Mouse (Mus musculus) CH12.LX (cell line): ENCODE results near the gene Tssk2. TPM values are rescaled to one million over a fixed set of nuclear protein-coding genes. Genes with fewer than 3 reads are reported as not detected.

Experiments used
- DNase-seq: peaks from one replicate; pipeline ENCODE4 v3.0.0-alpha.2; 2013; ENCODE audit errors: extremely low read depth
- H3K27ac ChIP-seq: 2 replicates; pipeline ENCODE4 v1.5.1; 2012; ENCODE audit warnings: low read depth, mild to moderate bottlenecking, control low read depth, moderate library complexity; ENCODE audit not compliant: insufficient read depth
- H3K27me3 ChIP-seq: replicated peaks from 2 replicates; pipeline ENCODE3; 2012; ENCODE audit warnings: inconsistent platforms
- H3K36me3 ChIP-seq, 2 experiments: replicated peaks in 1 of 2; 2 replicates each; pipeline versions ENCODE3 to v1.6.1; 2012; ENCODE audit warnings: inconsistent platforms in 1 of 2, low read length in 1 of 2, mild to moderate bottlenecking in 1 of 2, mixed read lengths in 1 of 2, moderate library complexity in 1 of 2; ENCODE audit not compliant: control insufficient read depth in 1 of 2, insufficient read depth in 1 of 2
- H3K4me1 ChIP-seq, 2 experiments: 2 replicates each; pipeline ENCODE4 v1.6.1; 2012; ENCODE audit warnings: inconsistent platforms in 1 of 2, moderate library complexity in 1 of 2; ENCODE audit not compliant: insufficient read depth in 2 of 2, control insufficient read depth in 1 of 2
- H3K4me2 ChIP-seq: 2 replicates; pipeline ENCODE4 v1.6.1; 2012; ENCODE audit warnings: low read depth, mild to moderate bottlenecking, control low read depth; ENCODE audit not compliant: poor library complexity, insufficient read depth, severe bottlenecking
- H3K4me3 ChIP-seq, 3 experiments: fragments of 150-350 bp in 1 of 3; sonication (generic) in 1 of 3; replicated peaks in 1 of 3; 2 replicates each; pipeline versions ENCODE3 to v1.5.1; 2011 to 2012; ENCODE audit warnings: low read depth in 2 of 3, low read length in 2 of 3, mild to moderate bottlenecking in 2 of 3, moderate library complexity in 2 of 3, control low read depth in 1 of 3, improper control_type of control experiment in 1 of 3, inconsistent platforms in 1 of 3, mixed read lengths in 1 of 3; ENCODE audit not compliant: poor library complexity in 1 of 3
- H3K79me2 ChIP-seq: replicated peaks from 2 replicates; pipeline ENCODE4 v1.6.1; 2012; ENCODE audit warnings: mild to moderate bottlenecking, moderate library complexity; ENCODE audit not compliant: control insufficient read depth, poor library complexity, insufficient read depth, severe bottlenecking; ENCODE audit errors: extremely low read depth
- H3K9ac ChIP-seq: 2 replicates; pipeline ENCODE4 v1.6.1; 2012; ENCODE audit warnings: low read depth, mild to moderate bottlenecking, control low read depth, moderate library complexity; ENCODE audit not compliant: insufficient read depth
- H3K9me3 ChIP-seq: replicated peaks from 2 replicates; pipeline ENCODE3; 2012; ENCODE audit warnings: low read length, inconsistent platforms, mixed read lengths
- BHLHE40 ChIP-seq: IDR thresholded peaks from 2 replicates; pipeline ENCODE4 v1.6.1; 2011; ENCODE audit warnings: mild to moderate bottlenecking, low read depth, low read length, improper control_type of control experiment
- CHD1 ChIP-seq: IDR thresholded peaks from 2 replicates; pipeline ENCODE4 v1.6.1; 2012; ENCODE audit warnings: low read depth, low read length, improper control_type of control experiment, inconsistent platforms
- CHD2 ChIP-seq: IDR thresholded peaks from 2 replicates; pipeline ENCODE4 v1.6.1; 2011; ENCODE audit warnings: low read length, improper control_type of control experiment
- E2F4 ChIP-seq: IDR thresholded peaks from 2 replicates; pipeline ENCODE4 v1.6.1; 2011; ENCODE audit warnings: low read depth, low read length, improper control_type of control experiment; ENCODE audit not compliant: insufficient replicate concordance
- ELF1 ChIP-seq: IDR thresholded peaks from 2 replicates; pipeline ENCODE4 v1.6.1; 2014; ENCODE audit warnings: low read depth, mild to moderate bottlenecking, inconsistent platforms, low read length, improper control_type of control experiment
- EP300 ChIP-seq: IDR thresholded peaks from 2 replicates; pipeline ENCODE4 v1.6.1; 2011; ENCODE audit warnings: low read length, improper control_type of control experiment
- ETS1 ChIP-seq: conservative IDR thresholded peaks from 2 replicates; pipeline ENCODE4 v1.6.1; 2012; ENCODE audit warnings: low read depth, mild to moderate bottlenecking, inconsistent platforms, low read length, improper control_type of control experiment, moderate library complexity
- GABPA ChIP-seq: IDR thresholded peaks from 2 replicates; pipeline ENCODE4 v1.6.1; 2012; ENCODE audit warnings: low read depth, low read length, improper control_type of control experiment, inconsistent platforms; ENCODE audit not compliant: insufficient replicate concordance
- HCFC1 ChIP-seq: IDR thresholded peaks from 2 replicates; pipeline ENCODE4 v1.6.1; 2012; ENCODE audit warnings: low read depth, mild to moderate bottlenecking, inconsistent platforms, low read length, improper control_type of control experiment
- IRF4 ChIP-seq: IDR thresholded peaks from 2 replicates; pipeline ENCODE4 v1.6.1; 2014; ENCODE audit warnings: low read depth, mild to moderate bottlenecking, inconsistent platforms, low read length, improper control_type of control experiment
- JUN ChIP-seq: IDR thresholded peaks from 2 replicates; pipeline ENCODE4 v1.6.1; 2011; ENCODE audit warnings: low read depth, mild to moderate bottlenecking, low read length, improper control_type of control experiment, moderate library complexity; ENCODE audit not compliant: insufficient read depth
- KAT2A ChIP-seq: IDR thresholded peaks from 2 replicates; pipeline ENCODE4 v1.6.1; 2012; ENCODE audit warnings: low read length, improper control_type of control experiment, inconsistent platforms; ENCODE audit not compliant: insufficient replicate concordance
- MAFK ChIP-seq: IDR thresholded peaks from 2 replicates; pipeline ENCODE4 v1.6.1; 2011; ENCODE audit warnings: low read length, improper control_type of control experiment; ENCODE audit not compliant: insufficient replicate concordance
- MAX ChIP-seq: IDR thresholded peaks from 2 replicates; pipeline ENCODE4 v1.6.1; 2011; ENCODE audit warnings: low read length, improper control_type of control experiment
- MAZ ChIP-seq: IDR thresholded peaks from 2 replicates; pipeline ENCODE4 v1.6.1; 2012; ENCODE audit warnings: low read depth, mild to moderate bottlenecking, inconsistent platforms, low read length, improper control_type of control experiment, moderate library complexity
- MEF2A ChIP-seq: IDR thresholded peaks from 2 replicates; pipeline ENCODE4 v1.6.1; 2014; ENCODE audit warnings: low read depth, mild to moderate bottlenecking, inconsistent platforms, low read length, improper control_type of control experiment, borderline replicate concordance
- MXI1 ChIP-seq: IDR thresholded peaks from 2 replicates; pipeline ENCODE4 v1.6.1; 2011; ENCODE audit warnings: mild to moderate bottlenecking, low read depth, low read length, improper control_type of control experiment
- MYC ChIP-seq: IDR thresholded peaks from 2 replicates; pipeline ENCODE4 v1.6.1; 2011; ENCODE audit warnings: low read depth, mild to moderate bottlenecking, improper control_type of control experiment, low read length
- NELFE ChIP-seq: IDR thresholded peaks from 2 replicates; pipeline ENCODE4 v1.6.1; 2011; ENCODE audit warnings: low read depth, low read length, improper control_type of control experiment
- NRF1 ChIP-seq: IDR thresholded peaks from 2 replicates; pipeline ENCODE4 v1.6.1; 2014; ENCODE audit warnings: low read depth, mild to moderate bottlenecking, inconsistent platforms, low read length, improper control_type of control experiment, moderate library complexity
- POLR2A ChIP-seq: IDR thresholded peaks from 2 replicates; pipeline ENCODE4 v1.6.1; 2011; ENCODE audit warnings: low read depth, mild to moderate bottlenecking, improper control_type of control experiment, low read length
- POLR2AphosphoS2 ChIP-seq: IDR thresholded peaks from 2 replicates; pipeline ENCODE4 v1.6.1; 2011; ENCODE audit warnings: low read depth, low read length, improper control_type of control experiment
- RAD21 ChIP-seq: IDR thresholded peaks from 2 replicates; pipeline ENCODE4 v1.6.1; 2011; ENCODE audit warnings: low read depth, mild to moderate bottlenecking, low read length, improper control_type of control experiment, moderate library complexity
- SIN3A ChIP-seq: IDR thresholded peaks from 2 replicates; pipeline ENCODE4 v1.6.1; 2012; ENCODE audit warnings: low read length, improper control_type of control experiment, inconsistent platforms
- SMC3 ChIP-seq: IDR thresholded peaks from 2 replicates; pipeline ENCODE4 v1.6.1; 2011; ENCODE audit warnings: low read depth, low read length, improper control_type of control experiment
- TCF12 ChIP-seq: IDR thresholded peaks from 2 replicates; pipeline ENCODE4 v1.6.1; 2014; ENCODE audit warnings: low read depth, mild to moderate bottlenecking, inconsistent platforms, low read length, improper control_type of control experiment
- UBTF ChIP-seq: IDR thresholded peaks from 2 replicates; pipeline ENCODE4 v1.6.1; 2012; ENCODE audit warnings: low read depth, mild to moderate bottlenecking, inconsistent platforms, low read length, improper control_type of control experiment, moderate library complexity
- USF1 ChIP-seq: IDR thresholded peaks from 2 replicates; pipeline ENCODE4 v1.6.1; 2014; ENCODE audit warnings: low read depth, mild to moderate bottlenecking, inconsistent platforms, low read length, improper control_type of control experiment
- ZMIZ1 ChIP-seq: IDR thresholded peaks from 2 replicates; pipeline ENCODE4 v1.6.1; 2012; ENCODE audit warnings: low read depth, mild to moderate bottlenecking, inconsistent platforms, low read length, improper control_type of control experiment
- dilution Hi-C: fragments of 300-500 bp; cut with MboI; formaldehyde crosslinking; loops from 2 replicates; pipeline ENCODE4 v1.14.3; 2020; ENCODE audit warnings: low sequenced_read_pairs; ENCODE audit not compliant: extremely low pct_unique_long_range_greater_than_20kb, extremely low pct_ligation_motif_present
- in situ Hi-C: fragments of 300-500 bp; cut with MboI; formaldehyde crosslinking; loops from 3 replicates; pipeline ENCODE4 v1.14.3; 2019; ENCODE audit warnings: low sequenced_read_pairs, low pct_ligation_motif_present, low pct_unique_long_range_greater_than_20kb, mixed read lengths
- polyA plus RNA-seq: library from polyadenylated mRNA; unstranded; fragments of >175 nt; gene quantifications from 2 replicates; pipeline ENCODE4 v1.2.1, GENCODE M21; 2012; ENCODE audit warnings: low read depth; ENCODE audit not compliant: insufficient read length
- total RNA-seq, 2 experiments: library from RNA; depleted of rRNA; stranded (reverse); fragments of 300-350 nt in 1 of 2; fragments of >200 nt in 1 of 2; gene quantifications; 2 replicates each; pipeline ENCODE4 v1.2.3; 2012 to 2014

Gene Tssk2
- total and polyA plus RNA-seq, 3 experiments = 0.21 TPM; not detected in 2

DNA sequence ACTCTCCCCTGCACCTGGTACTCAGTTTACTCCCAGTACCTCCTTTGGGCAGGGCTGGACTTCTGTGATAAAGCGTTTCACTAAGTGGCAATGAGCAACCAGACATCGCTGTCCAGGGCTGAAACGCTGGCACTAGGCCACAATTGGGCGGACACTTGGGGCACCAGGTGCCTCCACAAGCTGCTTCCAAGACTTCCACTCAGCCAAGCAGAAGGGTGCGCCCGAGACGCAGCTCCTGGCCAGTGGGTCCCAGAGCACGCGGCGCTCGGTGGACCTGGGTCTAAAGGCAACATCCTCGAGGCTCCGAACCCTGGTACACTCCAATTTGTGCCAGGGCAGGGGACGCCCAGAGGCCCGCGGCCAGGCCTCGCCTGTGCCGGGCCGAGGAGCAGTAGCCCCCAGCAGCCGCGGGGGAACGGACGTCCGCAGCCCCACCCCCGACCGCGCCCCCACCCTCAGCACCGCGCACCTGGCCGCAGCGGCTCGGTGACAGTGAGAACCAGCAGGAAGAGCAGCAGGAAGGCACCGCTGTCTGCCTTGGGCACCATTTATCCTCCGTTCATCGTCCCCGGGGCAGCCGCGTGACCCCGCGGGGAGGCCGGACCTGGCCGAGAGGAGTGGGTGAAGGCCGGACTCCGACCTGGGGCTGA, 7.4 kb upstream of the Tssk2 start:
- DNase-seq = peak; percentile 34
- in situ Hi-C loops = no loop called here

DNA sequence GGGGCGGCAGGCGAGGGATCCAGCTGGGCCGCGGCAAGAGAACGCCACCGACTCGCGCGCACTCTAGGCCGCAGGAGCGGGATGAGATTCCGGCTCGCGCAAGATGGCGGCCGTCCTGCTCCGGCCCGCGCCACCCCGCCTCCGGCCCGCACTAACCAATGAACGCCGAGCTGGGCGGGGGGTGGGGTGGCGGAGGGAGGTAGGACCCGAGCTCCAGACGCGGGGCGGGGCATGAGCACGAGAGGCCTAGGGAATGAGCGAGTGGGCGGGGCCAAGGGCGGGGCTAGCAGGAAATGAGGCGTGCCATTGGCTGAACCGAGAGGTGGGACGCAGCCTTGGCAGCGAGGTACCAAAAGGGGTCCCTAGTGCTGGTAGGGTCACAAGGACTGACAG, 6.9 kb upstream of the Tssk2 start, which contains the start of gene Gm20518:
Gene Gm20518, minus strand, starts transcription at position 105 of the 393 bp plus-strand sequence.
- DNase-seq = peak; percentile 100
- TF ChIP-seq MXI1 (no peak), ELF1 (peak; percentile 45), MYC (no peak), MAFK (no peak), POLR2A (peak; percentile 96), MEF2A (no peak), EP300 (no peak), TCF12 (peak; percentile 73), USF1 (no peak), ZMIZ1 (peak; percentile 96), NELFE (peak; percentile 97), NRF1 (peak; percentile 62; the same call in 1 of the 2 replicates), MAZ (peak; percentile 75; the same call in 1 of the 2 replicates), E2F4 (no peak), SMC3 (no peak), GABPA (no peak), POLR2AphosphoS2 (peak; percentile 93), HCFC1 (peak; percentile 68), JUN (no peak), RAD21 (no peak), BHLHE40 (no peak), IRF4 (no peak), ETS1 (no peak)
- Histone ChIP-seq H3K79me2 (peaks cover 22% of the 10 kb centered on the region), H3K27me3 (no peaks in the 10 kb centered on the region), H3K4me2 (peak within 1 kb of the TSS; percentile 68), H3K9me3 (no peaks in the 10 kb centered on the region), H3K4me1 (peaks cover 7 to 26% of the 10 kb centered on the region in 2 experiments), H3K9ac (peak within 1 kb of the TSS; percentile 98), H3K4me3 (peak within 1 kb of the TSS; percentile 90 to 98 (median 93)), H3K27ac (peak within 1 kb of the TSS; percentile 73), H3K36me3 (peaks cover 0 to 12% of the 10 kb centered on the region in 2 experiments)
- dilution Hi-C loops = no loop called here
- in situ Hi-C loops = no loop called here

More for the DNA sequence above, 7.4 kb upstream of the Tssk2 start:
- Histone ChIP-seq H3K27me3 (no peaks in the 10 kb centered on the region), H3K79me2 (peaks cover 25% of the 10 kb centered on the region), H3K27ac (peak overlapping the region; percentile 73), H3K36me3 (peaks cover 0 to 14% of the 10 kb centered on the region in 2 experiments), H3K4me1 (peaks cover 7 to 29% of the 10 kb centered on the region in 2 experiments), H3K9ac (peak overlapping the region; percentile 98), H3K4me2 (peak overlapping the region; percentile 41), H3K4me3 (peak overlapping the region; percentile 90 to 98 (median 93)), H3K9me3 (no peaks in the 10 kb centered on the region)
- TF ChIP-seq KAT2A (no peak), SIN3A (peak; percentile 70), ELF1 (no peak), MXI1 (peak; percentile 84), MEF2A (peak; percentile 44; the same call in 1 of the 2 replicates), POLR2A (no peak), CHD1 (0 out of 2 replicates have a peak, but pooled peaks have one; percentile 85), MAX (0 out of 2 replicates have a peak, but pooled peaks have one; percentile 32), UBTF (0 out of 2 replicates have a peak, but pooled peaks have one; percentile 62), MYC (0 out of 2 replicates have a peak, but pooled peaks have one; percentile 23), CHD2 (0 out of 2 replicates have a peak, but pooled peaks have one; percentile 30), TCF12 (no peak)
- dilution Hi-C loops = no loop called here
